Mouse (Mus musculus): ENCODE measurements around the gene Dop1b. TPM values are rescaled to one million over a fixed set of nuclear protein-coding genes. Genes with fewer than 3 reads are reported as not detected.

Dop1b gene
- polyA plus RNA-seq, 1 experiment from 2014 or later: 8.9 TPM

DNA sequence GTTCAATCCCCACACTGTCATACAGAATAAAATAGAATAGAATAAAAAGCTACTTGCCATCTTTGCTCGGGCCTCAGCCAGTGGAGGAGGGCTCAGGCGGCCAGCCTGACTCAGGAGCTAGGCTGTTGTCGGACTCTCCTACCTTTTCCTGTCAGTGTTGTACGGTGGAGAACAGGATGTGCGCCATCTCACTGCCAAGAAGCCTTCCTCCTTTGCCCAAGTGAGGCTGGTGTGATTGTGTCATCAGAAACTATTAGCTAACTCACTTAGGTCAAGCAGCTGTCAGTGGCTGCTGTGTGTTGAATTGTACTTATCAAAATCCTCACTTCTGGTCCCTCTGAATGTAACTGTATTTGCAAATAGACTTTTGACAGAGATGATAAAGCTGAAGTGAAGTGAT is 10.1 kb downstream of the Dop1b start:
- Histone ChIP-seq H3K27ac (replicated peaks) (no peak overlapping the region), H3K9me3 (replicated peaks) (no peaks in the 10 kb centered on the region), H3K36me3 (no peaks in the 10 kb centered on the region), H3K4me3 (no peak overlapping the region), H3K27me3 (ENCODE audit: low read depth, poor library complexity, severe bottlenecking) (no peaks in the 10 kb centered on the region), H3K4me1 (peaks cover 12% of the 10 kb centered on the region)
- 84% methylated on average over 5 of the region's 5 CpGs for WGBS
- DNase-seq (ENCODE audit: low spot score): no peak

DNA sequence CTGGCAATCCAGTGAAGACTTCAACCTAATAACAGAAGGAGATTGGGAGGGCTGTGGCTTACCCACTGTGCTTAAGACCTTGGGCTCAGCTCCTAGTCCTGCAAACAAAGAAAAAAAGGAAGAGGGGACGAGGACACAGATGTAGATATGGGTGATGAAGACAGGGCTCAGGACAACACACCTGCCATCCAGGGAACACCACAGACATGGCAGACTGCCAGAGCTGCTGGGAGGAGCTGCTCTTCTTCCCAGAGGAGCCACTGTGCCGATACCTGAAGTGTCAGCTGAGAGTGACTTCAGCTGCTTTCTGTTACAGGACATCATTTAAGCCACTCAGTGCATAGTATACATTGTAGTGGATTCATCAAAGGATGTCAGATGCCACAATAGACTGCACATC is 10.8 kb downstream of the Dop1b start:
- Histone ChIP-seq H3K9me3 (replicated peaks) (no peaks in the 10 kb centered on the region), H3K36me3 (no peaks in the 10 kb centered on the region), H3K4me1 (peaks cover 5% of the 10 kb centered on the region), H3K4me3 (no peak overlapping the region), H3K27me3 (ENCODE audit: low read depth, poor library complexity, severe bottlenecking) (no peaks in the 10 kb centered on the region), H3K27ac (replicated peaks) (no peak overlapping the region)
- DNase-seq (ENCODE audit: low spot score): no peak
- 78% methylated on average over 2 of the region's 2 CpGs for WGBS

DNA sequence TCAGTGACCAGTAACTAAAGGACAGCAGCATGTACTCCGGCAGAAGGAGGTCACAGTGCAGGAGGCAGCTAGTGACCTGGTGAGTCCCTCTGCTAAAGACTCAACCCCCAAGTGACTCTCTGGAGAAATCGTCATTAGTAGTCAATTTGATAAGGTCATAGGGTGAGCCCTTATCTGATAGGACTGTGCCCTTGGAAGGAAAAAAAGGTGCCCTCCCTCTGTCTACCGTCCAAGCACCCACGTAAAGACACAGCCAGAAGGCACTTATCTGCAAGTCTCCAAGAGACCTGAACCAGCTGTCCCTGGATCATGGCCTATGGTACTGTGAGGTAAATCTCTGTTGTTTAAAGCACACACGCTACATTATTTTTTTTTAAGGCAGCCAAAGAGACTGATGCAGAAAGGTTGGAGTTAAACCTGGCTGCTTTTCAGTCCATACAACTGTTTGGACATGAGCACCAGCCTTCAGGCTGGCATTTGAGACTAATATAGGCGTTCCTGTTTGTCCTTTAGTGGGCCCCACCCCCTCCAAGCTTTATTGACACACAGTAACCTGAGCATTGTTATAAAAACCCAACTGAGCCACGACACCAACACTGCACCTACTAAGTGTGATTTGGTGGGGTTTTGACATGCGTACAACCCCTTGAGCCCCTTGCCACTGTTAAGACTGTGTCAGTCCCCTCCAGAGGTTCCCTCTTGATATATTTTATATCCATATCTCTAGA is 13.9 kb downstream of the Dop1b start:
- Histone ChIP-seq H3K27me3 (ENCODE audit: low read depth, poor library complexity, severe bottlenecking) (no peaks in the 10 kb centered on the region), H3K9me3 (replicated peaks) (no peaks in the 10 kb centered on the region), H3K27ac (replicated peaks) (no peak overlapping the region), H3K4me1 (peaks cover 4% of the 10 kb centered on the region; the same call in 1 of the 2 replicates), H3K4me3 (no peak overlapping the region), H3K36me3 (no peaks in the 10 kb centered on the region)
- no peak for DNase-seq (ENCODE audit: low spot score)
- 83% methylated on average over 8 of the region's 8 CpGs for WGBS

GRCm38 (mm10) chr16:93726186-93726585 is 14.5 kb downstream of the Dop1b start:
- DNase-seq (ENCODE audit: low spot score): no peak
- no peak overlapping the region for H3K4me3 ChIP-seq
- no peaks in the 10 kb centered on the region for H3K27me3 ChIP-seq (ENCODE audit: low read depth, poor library complexity, severe bottlenecking)
- WGBS: 92% methylated on average over 4 of the region's 4 CpGs
- H3K27ac ChIP-seq (replicated peaks): no peak overlapping the region
- H3K9me3 ChIP-seq (replicated peaks): no peaks in the 10 kb centered on the region
- peaks cover 4% of the 10 kb centered on the region; the same call in 1 of the 2 replicates for H3K4me1 ChIP-seq
- no peaks in the 10 kb centered on the region for H3K36me3 ChIP-seq

- no peak for DNase-seq (ENCODE audit: low spot score)
- no peak overlapping the region for H3K4me3 ChIP-seq
- H3K9me3 ChIP-seq (replicated peaks): no peaks in the 10 kb centered on the region
- 78% methylated on average over 9 of the region's 9 CpGs for WGBS
- no peaks in the 10 kb centered on the region for H3K27me3 ChIP-seq (ENCODE audit: low read depth, poor library complexity, severe bottlenecking)
- no peak overlapping the region; the same call in 1 of the 2 replicates for H3K27ac ChIP-seq (replicated peaks)
- H3K36me3 ChIP-seq: no peaks in the 10 kb centered on the region
- H3K4me1 ChIP-seq: peaks cover 12% of the 10 kb centered on the region
Observed at GRCm38 (mm10) chr16:93728676-93729075, 17.0 kb downstream of the Dop1b start.

GRCm38 (mm10) chr16:93729801-93730721 is 18.4 kb downstream of the Dop1b start:
- no peak for DNase-seq (ENCODE audit: low spot score)
- H3K4me3 ChIP-seq: no peak overlapping the region
- no peaks in the 10 kb centered on the region for H3K36me3 ChIP-seq
- 84% methylated on average over 23 of the region's 23 CpGs for whole genome bisulfite sequencing
- H3K9me3 ChIP-seq (replicated peaks): no peaks in the 10 kb centered on the region
- H3K4me1 ChIP-seq: peaks cover 18% of the 10 kb centered on the region
- H3K27me3 ChIP-seq (ENCODE audit: low read depth, poor library complexity, severe bottlenecking): no peaks in the 10 kb centered on the region
- H3K27ac ChIP-seq (replicated peaks): no peak overlapping the region

DNA sequence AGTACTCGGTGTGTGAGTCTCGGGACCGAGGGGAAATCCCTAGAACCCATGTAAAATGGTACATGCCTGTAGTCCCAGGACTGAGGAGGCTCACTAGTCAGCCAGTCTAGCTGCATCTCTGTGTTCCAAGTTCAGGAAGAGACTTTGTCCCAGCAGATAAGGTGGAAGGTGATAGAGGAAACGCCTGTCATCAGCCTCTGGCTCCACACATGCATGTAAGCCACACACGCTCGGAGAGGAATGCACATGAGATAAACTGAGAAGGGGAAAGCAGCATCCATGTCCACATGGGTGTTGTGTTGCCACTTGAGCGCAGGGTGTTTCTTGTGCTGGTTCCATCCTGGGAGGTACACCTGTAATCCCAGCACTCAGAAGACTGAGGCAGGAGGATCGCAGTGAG is 19.6 kb downstream of the Dop1b start:
- no peak for DNase-seq (ENCODE audit: low spot score)
- Histone ChIP-seq H3K9me3 (replicated peaks) (no peaks in the 10 kb centered on the region), H3K27me3 (ENCODE audit: low read depth, poor library complexity, severe bottlenecking) (no peaks in the 10 kb centered on the region), H3K27ac (replicated peaks) (no peak overlapping the region), H3K4me3 (no peak overlapping the region), H3K36me3 (no peaks in the 10 kb centered on the region), H3K4me1 (peaks cover 18% of the 10 kb centered on the region)
- whole genome bisulfite sequencing: 96% methylated on average over 8 of the region's 8 CpGs

DNA sequence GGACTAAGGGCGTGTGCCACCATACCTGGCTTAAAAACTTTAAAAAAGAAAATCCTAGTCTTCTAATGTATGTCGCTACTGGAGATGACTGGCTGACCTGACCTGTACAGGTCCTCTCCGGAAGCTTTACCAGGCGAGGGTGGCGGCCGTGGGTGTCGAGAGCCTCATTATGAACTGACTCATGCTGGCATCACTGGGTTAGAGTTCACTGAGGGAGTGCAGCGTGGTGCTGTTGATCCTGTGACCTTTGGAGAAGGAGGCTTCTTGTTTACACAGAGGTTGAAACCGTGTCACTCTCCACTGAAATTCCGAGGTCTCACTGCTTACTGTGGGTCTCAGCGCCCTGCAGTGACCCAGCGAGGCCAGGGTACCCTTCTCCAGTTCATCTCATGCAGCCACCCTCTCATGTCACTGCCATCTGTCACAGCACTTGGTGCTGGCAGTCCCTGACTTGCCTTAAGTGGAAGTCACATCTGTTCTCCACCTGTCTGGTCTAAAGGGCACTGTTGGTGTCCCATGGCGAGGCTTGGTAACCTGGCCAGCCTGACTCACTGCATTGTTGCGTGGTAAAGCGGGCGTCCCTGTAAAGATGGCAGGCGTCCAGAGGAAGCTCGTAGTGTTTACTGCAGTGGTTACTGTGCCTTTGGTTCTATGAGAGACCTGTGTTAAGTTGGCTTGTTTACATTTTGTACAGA is 21.3 kb downstream of the Dop1b start:
- WGBS: 75% methylated on average over 18 of the region's 18 CpGs
- H3K36me3 ChIP-seq: no peaks in the 10 kb centered on the region
- H3K27me3 ChIP-seq (ENCODE audit: low read depth, poor library complexity, severe bottlenecking): no peaks in the 10 kb centered on the region
- DNase-seq (ENCODE audit: low spot score): no peak
- H3K27ac ChIP-seq (replicated peaks): no peak overlapping the region
- H3K9me3 ChIP-seq (replicated peaks): no peaks in the 10 kb centered on the region
- H3K4me3 ChIP-seq: no peak overlapping the region
- H3K4me1 ChIP-seq: peaks cover 18% of the 10 kb centered on the region

GRCm38 (mm10) chr16:93739251-93739650 is 27.5 kb downstream of the Dop1b start:
- DNase-seq (ENCODE audit: low spot score): no peak
- no peak overlapping the region for H3K4me3 ChIP-seq
- 95% methylated on average over 11 of the region's 11 CpGs for WGBS
- H3K36me3 ChIP-seq: peaks cover 5% of the 10 kb centered on the region
- H3K27ac ChIP-seq (replicated peaks): no peak overlapping the region
- H3K4me1 ChIP-seq: peaks cover 3% of the 10 kb centered on the region; the same call in 1 of the 2 replicates
- H3K27me3 ChIP-seq (ENCODE audit: low read depth, poor library complexity, severe bottlenecking): no peaks in the 10 kb centered on the region
- H3K9me3 ChIP-seq (replicated peaks): no peaks in the 10 kb centered on the region

- Histone ChIP-seq H3K36me3 (peaks cover 5% of the 10 kb centered on the region), H3K4me1 (no peaks in the 10 kb centered on the region), H3K9me3 (replicated peaks) (no peaks in the 10 kb centered on the region), H3K27ac (replicated peaks) (no peak overlapping the region), H3K27me3 (ENCODE audit: low read depth, poor library complexity, severe bottlenecking) (no peaks in the 10 kb centered on the region), H3K4me3 (no peak overlapping the region)
- DNase-seq (ENCODE audit: low spot score): no peak
- WGBS: 71% methylated on average over 1 of the region's 1 CpGs
Observed at GRCm38 (mm10) chr16:93742903-93743302, 31.2 kb downstream of the Dop1b start.

DNA sequence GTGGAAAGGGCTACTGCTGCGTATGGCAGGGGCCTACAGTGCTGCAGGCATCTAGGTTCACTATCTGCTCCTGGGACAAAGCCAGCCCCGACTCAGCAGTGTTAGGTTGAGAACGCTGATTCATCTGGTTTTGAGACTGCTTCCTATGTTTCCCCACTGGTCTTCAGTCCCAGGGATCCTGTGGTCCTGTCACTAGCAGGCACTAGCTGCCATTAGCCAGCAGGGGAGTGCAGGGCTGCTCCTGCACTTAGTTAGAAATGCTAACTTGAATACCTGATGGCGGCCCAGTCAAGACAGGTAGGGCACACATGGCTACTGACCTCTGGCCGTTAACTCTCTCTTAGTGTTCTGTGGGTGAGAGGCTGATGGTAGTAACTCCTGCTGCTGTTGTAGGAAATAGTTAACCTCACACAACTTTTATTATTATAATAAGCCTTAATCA is 32.4 kb downstream of the Dop1b start:
- 70% methylated on average over 5 of the region's 5 CpGs for WGBS

DNA sequence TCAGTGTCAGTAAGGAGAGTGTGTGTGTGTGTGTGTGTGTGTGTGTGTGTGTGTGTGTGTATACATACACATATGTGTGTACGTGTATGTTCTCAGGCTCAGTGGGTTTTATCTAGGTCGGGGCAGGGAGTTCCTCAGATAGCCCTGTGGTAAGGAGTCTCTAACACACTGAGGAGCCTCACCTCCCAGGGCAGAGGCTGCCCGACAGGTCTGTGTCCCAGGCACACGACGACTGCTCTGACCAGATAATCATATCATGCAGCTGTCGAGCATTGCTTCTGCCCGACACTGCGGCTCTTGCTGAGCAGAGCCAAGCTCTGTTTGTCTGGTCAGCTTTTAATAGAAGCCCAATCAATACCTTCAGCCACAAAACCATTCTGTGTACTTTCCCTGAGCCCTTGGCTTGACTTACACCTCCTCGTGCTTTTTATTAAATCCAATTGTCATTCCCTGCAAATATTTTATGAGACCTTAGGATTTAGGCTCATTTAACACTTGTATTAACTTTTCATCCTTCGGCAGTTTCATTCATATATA is 33.2 kb downstream of the Dop1b start:
- H3K4me3 ChIP-seq: no peak overlapping the region
- H3K4me1 ChIP-seq: no peaks in the 10 kb centered on the region
- WGBS: 88% methylated on average over 10 of the region's 10 CpGs
- H3K9me3 ChIP-seq (replicated peaks): no peaks in the 10 kb centered on the region
- H3K27ac ChIP-seq (replicated peaks): no peak overlapping the region
- H3K27me3 ChIP-seq (ENCODE audit: low read depth, poor library complexity, severe bottlenecking): no peaks in the 10 kb centered on the region
- DNase-seq (ENCODE audit: low spot score): no peak
- H3K36me3 ChIP-seq: peaks cover under 1% of the 10 kb centered on the region; the same call in 1 of the 2 replicates

More for the DNA sequence above, 32.4 kb downstream of the Dop1b start:
- Histone ChIP-seq H3K9me3 (replicated peaks) (no peaks in the 10 kb centered on the region), H3K4me3 (no peak overlapping the region), H3K27ac (replicated peaks) (no peak overlapping the region), H3K36me3 (peaks cover 5% of the 10 kb centered on the region), H3K27me3 (ENCODE audit: low read depth, poor library complexity, severe bottlenecking) (no peaks in the 10 kb centered on the region), H3K4me1 (no peaks in the 10 kb centered on the region)
- no peak for DNase-seq (ENCODE audit: low spot score)
